Mouse (Mus musculus): ENCODE measurements around the gene Dcun1d1.

DNA sequence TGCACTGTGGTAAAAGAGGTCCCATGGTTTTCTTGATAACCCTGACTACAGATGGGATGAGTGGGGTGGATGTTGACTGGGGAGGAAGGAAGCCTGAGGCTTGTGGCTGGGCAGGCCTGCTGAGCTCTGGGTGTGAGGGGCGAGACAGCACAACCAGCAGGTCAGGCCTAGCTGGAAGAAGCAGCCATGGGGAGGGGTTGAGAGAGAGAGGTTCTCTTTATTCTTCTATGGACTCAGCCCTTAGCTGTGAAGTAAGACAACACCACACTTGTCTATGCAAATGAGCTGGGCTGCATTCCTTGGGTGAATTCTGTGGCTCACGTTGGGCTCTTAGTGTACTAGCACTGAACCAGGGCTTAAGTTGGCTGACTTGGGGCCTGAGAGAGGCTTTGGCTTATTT is 2.8 kb upstream of the Dcun1d1 start:
- TF ChIP-seq CTCF (IDR thresholded peaks at IDR 0.05; ENCODE audit: borderline replicate concordance, insufficient read depth, low read length) (no peak), POLR2A (IDR thresholded peaks at IDR 0.05; ENCODE audit: low read depth, low read length) (no peak)

All from embryonic fibroblast, embryonic 13.5 days (primary cell).